Mouse (Mus musculus): ENCODE data around the gene Slc28a3.

Slc28a3 gene

GRCm38 (mm10) chr13:58520580-58521330 is 89.9 kb downstream of the Slc28a3 start:
- no peak for DNase-seq

- DNase-seq = no peak
These were observed 90.6 kb downstream of the Slc28a3 start for GRCm38 (mm10) chr13:58520028-58520427.

GRCm38 (mm10) chr13:58516277-58516676 is 94.4 kb downstream of the Slc28a3 start:
- no peak for DNase-seq

- DNase-seq = no peak
These were observed 95.0 kb downstream of the Slc28a3 start for GRCm38 (mm10) chr13:58515635-58516034.

GRCm38 (mm10) chr13:58514147-58514727 is 96.4 kb downstream of the Slc28a3 start:
- no peak for DNase-seq

- no peak for DNase-seq
These were observed 98.8 kb downstream of the Slc28a3 start for GRCm38 (mm10) chr13:58511926-58512325.

GRCm38 (mm10) chr13:58511248-58511647 is 99.4 kb downstream of the Slc28a3 start:
- peak; percentile 18 for DNase-seq

GRCm38 (mm10) chr13:58509241-58509640 is 101.4 kb downstream of the Slc28a3 start:
- no peak for DNase-seq

GRCm38 (mm10) chr13:58503610-58504009 is 107.1 kb downstream of the Slc28a3 start:
- DNase-seq = no peak

GRCm38 (mm10) chr13:58497809-58498208 is 112.9 kb downstream of the Slc28a3 start:
- DNase-seq = no peak
